Mouse (Mus musculus) ES-CJ7 (cell line): Measurements from ENCODE around the gene Ranbp6.

Experiments used
- DNase-seq: peaks from one replicate; pipeline ENCODE4 v3.0.0; 2011; ENCODE audit warnings: low read depth, low spot score

Ranbp6 gene

GRCm38 (mm10) chr19:29812581-29813460, at the start of gene Ranbp6:
TSS of gene Ranbp6 (minus strand) at chr19:29812974.
- peak; percentile 76 for DNase-seq

DNA sequence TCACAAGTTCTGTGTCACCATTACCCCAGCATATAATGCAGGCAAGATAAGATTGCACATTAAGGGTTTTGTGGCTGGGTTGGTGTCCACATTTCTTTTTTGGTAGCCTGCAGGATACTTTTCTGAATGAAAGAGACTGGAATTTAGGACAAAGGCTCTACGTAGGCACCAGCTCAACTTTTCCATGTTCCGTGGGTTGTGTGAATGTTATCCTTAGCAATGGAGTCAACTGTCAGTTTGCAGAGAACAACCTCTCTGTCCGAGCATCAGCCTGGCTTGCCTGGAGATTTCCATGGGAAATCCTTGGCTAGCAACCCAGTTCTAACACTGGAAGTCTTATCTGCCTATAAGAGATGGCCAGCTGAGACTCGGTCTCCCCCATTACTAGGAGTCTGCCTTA, 48.0 kb upstream of the Ranbp6 start:
- DNase-seq: no peak

DNA sequence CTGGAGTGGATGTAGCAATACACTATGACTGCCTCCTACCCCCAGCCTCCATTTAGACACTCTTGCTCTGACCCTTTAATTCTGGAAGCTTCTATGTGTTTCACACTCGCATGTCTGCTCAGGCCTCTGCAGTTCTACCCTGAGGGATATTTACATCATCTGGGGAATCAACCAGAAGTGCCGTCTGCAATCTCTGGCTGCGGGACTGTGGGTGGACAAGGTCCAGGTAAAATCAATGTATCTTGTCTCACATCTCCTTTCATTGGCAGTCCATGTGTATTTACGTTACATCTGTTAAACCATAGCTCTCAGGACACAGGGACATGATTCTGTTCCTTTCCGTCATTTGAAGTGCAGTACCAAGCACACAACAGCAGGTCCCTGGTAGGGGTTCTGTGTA, 44.5 kb upstream of the Ranbp6 start:
- no peak for DNase-seq

DNA sequence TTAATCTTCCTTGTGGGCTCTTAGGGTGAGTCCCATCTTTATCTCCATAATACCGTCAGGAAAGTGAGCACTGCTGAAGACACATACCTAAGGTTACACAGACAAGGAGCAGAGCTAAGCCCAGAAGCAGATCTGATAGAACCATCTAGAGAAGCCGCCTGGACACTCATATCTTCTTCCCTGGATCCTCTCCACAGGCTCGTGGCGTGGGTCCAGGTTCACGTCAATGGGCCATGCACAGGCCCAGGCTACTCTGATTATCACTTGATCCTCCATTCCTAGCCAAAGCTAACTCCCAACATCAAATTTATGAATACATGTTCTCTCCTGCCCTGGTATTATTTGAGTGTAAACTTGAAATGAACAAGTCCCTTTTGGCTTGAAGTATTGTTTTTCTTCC, 40.9 kb upstream of the Ranbp6 start:
- no peak for DNase-seq

DNA sequence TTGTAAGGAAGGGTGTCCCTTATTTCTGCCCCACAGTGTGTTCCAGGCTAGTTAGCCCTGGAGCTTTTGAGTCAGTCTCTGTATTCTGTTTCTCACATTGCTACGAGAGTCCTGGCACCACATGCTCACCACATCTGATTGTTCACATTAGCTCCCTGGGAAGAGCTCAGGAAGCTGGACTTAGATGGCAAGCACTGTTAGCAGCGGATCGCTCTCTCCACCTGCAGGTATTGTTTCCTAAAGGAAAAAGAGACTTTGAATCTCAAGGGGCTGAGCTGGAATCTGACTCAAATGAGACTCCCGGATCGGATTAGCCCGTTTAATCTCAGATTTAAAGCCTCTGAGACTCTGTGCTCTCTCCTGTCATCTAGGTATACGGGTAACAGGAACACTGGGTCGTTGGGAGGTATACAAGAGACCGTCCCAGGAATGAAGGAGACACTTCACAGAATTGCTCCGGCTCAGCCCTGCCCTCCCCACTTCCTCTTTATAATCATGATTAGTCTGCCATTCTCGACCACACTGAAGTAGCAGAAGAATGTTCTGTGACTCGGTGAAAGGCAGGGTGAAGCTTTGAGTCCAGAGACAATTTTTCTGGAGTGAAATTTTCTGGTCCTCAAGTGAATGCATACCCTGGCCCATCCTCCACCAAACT, 38.4 kb upstream of the Ranbp6 start:
- no peak for DNase-seq

- no peak for DNase-seq
Measured at GRCm38 (mm10) chr19:29849924-29850551, 37.3 kb upstream of the Ranbp6 start.

GRCm38 (mm10) chr19:29844036-29844661, 31.4 kb upstream of the Ranbp6 start:
- DNase-seq: no peak

DNA sequence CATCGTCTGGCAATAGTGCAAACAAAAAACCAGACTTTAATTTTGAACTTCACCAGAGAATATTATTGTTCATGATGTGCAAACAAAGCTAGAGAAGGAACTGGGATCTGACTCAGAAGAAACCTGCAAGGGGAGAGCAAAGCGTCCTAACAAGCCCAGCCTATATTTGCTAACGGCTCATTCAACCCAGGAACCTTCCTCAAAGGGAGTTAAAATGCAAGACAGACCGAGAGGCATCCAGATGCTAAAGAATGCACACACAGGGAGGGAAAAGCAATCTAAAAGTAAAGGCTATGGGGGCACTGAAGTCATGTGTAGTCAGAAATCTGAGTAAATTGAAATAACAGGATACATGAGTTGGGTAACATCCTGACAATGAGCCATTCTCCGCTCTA, 30.9 kb upstream of the Ranbp6 start:
- no peak for DNase-seq

DNA sequence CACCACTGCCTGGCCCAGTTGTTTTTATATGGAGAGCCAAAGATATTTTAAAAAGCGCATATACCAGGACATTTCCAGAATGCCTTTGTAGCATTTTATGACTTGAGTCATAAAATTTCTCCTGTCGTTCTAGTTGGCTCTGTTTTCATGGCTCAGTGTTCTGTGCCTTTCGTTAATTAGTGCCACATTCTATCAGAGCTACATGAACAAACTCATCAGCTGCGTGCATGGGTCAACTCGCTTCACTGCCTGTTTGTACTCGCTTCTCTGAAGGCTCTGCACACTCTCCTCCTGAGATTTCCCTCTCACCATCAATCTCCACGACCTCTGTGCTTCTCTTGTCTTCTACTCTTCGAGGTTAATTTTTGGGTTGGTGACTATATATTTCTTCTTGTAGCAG, 30.2 kb upstream of the Ranbp6 start:
- no peak for DNase-seq

GRCm38 (mm10) chr19:29840642-29841041, 27.9 kb upstream of the Ranbp6 start:
- DNase-seq: no peak

DNA sequence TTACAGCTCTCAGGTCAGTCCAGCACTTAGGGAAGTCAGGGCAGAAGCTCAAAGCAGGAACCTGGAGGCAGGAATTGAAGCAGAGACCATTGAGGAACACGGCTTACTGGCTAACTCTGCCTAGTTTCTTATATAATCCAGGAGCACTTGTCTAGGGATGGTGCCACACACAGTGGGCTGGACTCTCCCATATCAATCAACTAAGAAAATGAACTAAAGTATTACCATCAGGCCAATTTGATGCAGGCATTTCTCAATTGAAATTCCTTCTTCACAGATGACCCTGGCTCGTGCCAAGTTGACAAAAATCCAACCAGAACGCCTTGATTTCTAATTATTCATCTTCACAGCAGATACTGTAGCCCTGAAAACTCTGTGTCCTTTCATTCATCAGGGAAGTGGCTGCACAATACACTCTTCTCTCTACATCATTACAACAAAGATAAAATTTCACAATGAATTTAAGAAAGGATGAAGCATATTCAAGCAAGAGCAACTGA, 25.9 kb upstream of the Ranbp6 start:
- no peak for DNase-seq

DNA sequence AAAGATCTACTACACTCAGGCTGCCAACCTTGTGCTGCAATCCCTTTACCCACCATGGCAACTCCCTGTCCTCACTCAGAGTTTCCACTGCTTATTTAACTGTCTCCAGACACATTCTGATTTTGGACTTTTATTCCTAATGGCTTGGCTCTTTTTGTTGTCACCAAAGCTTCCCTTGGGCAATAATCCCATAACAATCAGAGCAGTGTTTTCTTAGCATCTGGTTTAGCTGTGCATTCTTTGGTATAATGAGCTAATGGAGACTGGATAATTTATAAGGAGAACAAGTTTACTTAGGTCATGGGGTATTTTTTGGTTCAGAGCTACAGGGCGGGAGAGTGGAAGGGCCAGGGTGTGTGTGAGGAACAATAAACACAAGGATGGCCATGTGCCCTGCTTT, 25.4 kb upstream of the Ranbp6 start:
- DNase-seq: no peak

GRCm38 (mm10) chr19:29835364-29836034, 22.7 kb upstream of the Ranbp6 start:
- no peak for DNase-seq

DNA sequence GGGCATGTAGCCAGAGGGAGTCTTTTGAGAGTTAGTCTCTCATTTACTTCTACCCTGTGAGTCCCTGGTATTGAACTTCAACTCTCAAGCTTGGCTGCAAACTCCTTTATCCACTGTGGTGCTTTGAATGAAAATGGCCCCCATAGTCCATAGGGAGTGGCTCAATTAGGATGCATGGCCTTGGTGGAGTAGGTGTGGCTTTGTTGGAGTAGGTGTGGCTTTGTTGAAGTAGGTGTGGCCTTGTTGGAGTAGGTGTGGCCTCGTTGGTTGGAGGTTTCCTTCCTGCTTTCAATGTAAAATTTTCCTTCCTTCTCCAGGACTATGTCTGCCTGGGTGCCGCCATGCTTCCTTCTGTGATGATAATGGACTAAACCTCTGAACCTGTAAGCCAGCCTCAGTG, 18.1 kb upstream of the Ranbp6 start:
- peak; percentile 93 for DNase-seq

DNA sequence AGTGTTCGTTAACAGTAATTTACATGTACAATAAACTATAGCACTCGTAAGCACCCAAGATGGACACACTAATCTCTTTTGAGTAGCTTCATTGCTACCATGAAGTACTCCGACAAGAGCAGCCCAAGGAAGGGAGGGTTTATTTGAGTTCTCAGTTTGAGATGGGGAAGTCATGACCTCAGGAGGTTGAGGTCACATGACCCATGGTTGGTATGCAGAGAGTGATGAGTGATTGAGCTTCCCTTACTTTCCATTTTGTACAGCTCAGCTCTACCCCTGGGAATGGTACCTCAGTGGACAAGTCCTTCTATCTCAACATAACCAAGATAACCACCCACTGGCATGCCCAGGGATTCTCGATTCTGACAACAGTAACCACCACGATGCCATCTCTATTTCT, 15.8 kb upstream of the Ranbp6 start:
- DNase-seq: no peak

- peak; percentile 16 for DNase-seq
Measured at GRCm38 (mm10) chr19:29826686-29827085, 13.9 kb upstream of the Ranbp6 start.

DNA sequence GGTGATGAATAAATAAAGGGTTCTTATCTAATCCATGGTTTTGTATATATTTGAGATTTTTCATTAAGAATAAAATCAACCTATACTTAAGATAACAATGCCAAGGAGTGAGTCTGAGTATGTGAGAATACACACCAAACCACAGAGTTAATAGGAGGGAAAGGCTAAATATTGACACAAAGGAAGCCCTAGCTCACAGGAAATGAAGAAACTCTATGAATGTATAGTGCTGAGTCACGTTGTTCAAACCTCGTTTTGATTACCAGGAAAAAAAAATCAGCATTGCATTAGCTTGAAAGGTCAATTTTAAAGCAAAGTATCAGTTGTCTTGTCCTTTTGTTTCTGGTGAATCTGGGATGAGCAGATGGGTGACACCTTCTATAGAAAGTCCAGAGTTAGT, 12.2 kb upstream of the Ranbp6 start:
- no peak for DNase-seq

DNA sequence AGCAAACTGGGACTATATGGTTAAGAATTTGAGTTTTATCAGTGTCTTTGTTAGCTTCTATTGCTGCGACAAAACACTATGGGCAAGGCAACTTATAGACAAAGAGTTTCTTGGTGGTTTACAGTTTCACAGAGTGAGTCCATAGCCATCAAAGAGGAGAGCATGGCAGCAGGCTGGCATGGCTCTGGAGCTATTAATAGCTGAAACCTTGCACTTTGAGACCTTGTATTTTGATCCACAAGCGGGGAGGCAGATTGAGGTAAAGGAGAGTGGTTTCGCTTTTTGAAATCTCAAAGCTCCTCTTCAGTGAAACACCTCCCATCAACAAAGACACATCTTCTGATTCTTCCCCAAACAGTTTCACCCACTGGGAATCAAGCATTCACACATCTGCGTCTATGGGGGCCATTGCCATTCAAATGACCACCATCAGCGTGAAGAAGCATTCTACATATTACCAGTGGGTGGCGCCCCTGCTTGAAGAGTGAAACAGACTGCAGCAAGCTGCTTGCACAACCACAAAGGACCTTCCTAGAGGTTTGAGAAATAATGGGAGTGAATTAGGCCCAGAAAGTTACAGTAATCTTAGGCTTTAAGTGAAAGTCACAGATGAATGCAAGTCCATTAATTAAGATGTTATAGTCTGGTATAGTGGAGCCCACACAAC, 11.4 kb upstream of the Ranbp6 start:
- peak; percentile 78 for DNase-seq

DNA sequence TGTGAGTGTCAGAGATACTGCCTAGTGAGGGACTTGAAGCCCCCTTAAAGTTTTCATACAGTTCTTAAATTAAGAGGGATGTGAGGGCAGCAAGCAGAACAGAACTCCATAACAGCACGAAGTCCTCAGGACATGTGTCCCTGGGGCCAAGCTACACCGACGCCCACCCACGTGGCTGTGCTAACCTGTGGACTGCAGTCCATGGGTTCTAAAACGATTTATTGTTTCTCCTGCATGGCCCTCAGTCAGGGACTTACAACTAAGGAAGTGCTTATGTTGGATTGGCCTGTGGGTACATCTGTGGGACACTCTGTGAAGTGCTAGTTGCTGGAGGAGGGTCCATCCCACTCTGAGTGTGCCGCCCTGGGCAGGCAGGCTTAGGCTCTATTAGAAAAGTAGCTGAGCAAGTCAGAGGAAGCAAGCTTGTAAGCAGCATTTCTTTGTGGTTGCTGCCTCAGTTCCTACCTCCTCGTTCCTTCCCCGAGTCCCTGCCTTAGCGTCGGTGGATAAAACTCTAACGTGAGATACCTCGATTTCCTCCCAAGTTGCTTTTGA, 10.8 kb upstream of the Ranbp6 start:
- no peak for DNase-seq

GRCm38 (mm10) chr19:29820966-29821365, 8.2 kb upstream of the Ranbp6 start:
- peak; percentile 82 for DNase-seq

- no peak for DNase-seq
Measured at GRCm38 (mm10) chr19:29810022-29810421, 2.8 kb downstream of the Ranbp6 start.
